Mouse (Mus musculus): ENCODE results near the gene Pdyn. TPM values are rescaled to one million over a fixed set of nuclear protein-coding genes. Genes with fewer than 3 reads are reported as not detected.

The Pdyn gene
- total and polyA plus RNA-seq, 2 experiments = not detected

DNA sequence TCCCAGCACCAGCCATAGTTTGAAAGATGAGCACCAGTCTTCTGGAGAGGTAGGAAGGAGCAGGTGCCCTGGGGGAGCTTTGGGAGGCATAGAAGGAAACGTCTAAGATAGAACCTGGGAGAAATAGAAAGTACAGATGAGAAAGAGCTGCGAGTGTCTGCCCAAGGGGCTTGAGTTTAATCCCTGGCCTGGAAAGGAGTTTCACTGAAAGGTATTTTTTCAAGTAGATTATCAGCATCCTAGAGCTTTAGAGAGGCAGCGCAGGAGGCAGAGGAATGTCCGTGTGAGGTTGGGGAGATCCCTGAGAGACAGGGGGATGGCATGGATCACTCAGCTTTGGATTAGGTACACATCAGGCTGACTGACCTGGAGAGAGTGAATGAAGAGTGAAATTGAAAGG is 27.7 kb downstream of the Pdyn start:
- Histone ChIP-seq H3K4me3 (ENCODE audit: insufficient read depth, low read depth, low read length) (no peak overlapping the region), H3K36me3 (ENCODE audit: control insufficient read depth, insufficient read depth, low read length) (no peaks in the 10 kb centered on the region), H3K4me1 (ENCODE audit: control insufficient read depth, insufficient read depth, low read length) (no peaks in the 10 kb centered on the region), H3K79me2 (ENCODE audit: control insufficient read depth, insufficient read depth, low read length) (no peaks in the 10 kb centered on the region), H3K9ac (ENCODE audit: low read depth, low read length) (no peak overlapping the region), H3K27ac (replicated peaks; ENCODE audit: insufficient read depth, low read depth, low read length) (no peak overlapping the region), H3K27me3 (ENCODE audit: control insufficient read depth, insufficient read depth, low read length) (no peaks in the 10 kb centered on the region)
- DNase-seq (ENCODE audit: extremely low read depth, low read depth, low spot score) = no peak
- TF ChIP-seq POLR2A (IDR thresholded peaks at IDR 0.05; ENCODE audit: extremely low read depth, insufficient read depth, low read length) (no peak), CTCF (IDR thresholded peaks at IDR 0.05; ENCODE audit: low read depth, low read length) (no peak)
- 74% methylated on average over 4 of the region's 4 CpGs for WGBS

DNA sequence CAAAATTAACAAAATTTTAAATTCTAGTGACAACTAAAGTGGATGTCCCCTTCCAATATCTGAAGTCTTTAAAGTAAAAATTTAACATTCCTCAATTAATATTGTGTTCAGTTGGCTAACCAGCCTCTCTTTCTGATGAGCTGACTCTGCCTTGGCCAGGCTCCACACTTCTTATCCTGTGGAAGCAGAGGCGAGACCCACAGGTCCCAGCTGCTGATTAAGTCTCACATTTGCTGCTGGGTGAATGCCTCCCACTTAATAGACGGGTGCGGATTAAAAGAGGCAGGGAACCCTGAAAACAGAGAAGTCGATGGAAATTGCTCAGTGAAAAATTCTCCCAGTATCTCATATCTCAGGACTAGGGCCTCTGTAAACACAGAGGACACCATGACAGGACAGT is 37.2 kb downstream of the Pdyn start:
- H3K27ac ChIP-seq (replicated peaks; ENCODE audit: insufficient read depth, low read depth, low read length) = no peak overlapping the region
- no peak for DNase-seq (ENCODE audit: extremely low read depth, low read depth, low spot score)
- no peaks in the 10 kb centered on the region for H3K4me1 ChIP-seq (ENCODE audit: control insufficient read depth, insufficient read depth, low read length)
- no peak overlapping the region for H3K9ac ChIP-seq (ENCODE audit: low read depth, low read length)
- WGBS = 76% methylated on average over 4 of the region's 4 CpGs
- no peaks in the 10 kb centered on the region for H3K79me2 ChIP-seq (ENCODE audit: control insufficient read depth, insufficient read depth, low read length)
- H3K36me3 ChIP-seq (ENCODE audit: control insufficient read depth, insufficient read depth, low read length) = no peaks in the 10 kb centered on the region
- no peaks in the 10 kb centered on the region for H3K27me3 ChIP-seq (ENCODE audit: control insufficient read depth, insufficient read depth, low read length)
- no peak overlapping the region for H3K4me3 ChIP-seq (ENCODE audit: insufficient read depth, low read depth, low read length)
- TF ChIP-seq CTCF (IDR thresholded peaks at IDR 0.05; ENCODE audit: low read depth, low read length) = no peak
- TF ChIP-seq POLR2A (IDR thresholded peaks at IDR 0.05; ENCODE audit: extremely low read depth, insufficient read depth, low read length) = no peak

DNA sequence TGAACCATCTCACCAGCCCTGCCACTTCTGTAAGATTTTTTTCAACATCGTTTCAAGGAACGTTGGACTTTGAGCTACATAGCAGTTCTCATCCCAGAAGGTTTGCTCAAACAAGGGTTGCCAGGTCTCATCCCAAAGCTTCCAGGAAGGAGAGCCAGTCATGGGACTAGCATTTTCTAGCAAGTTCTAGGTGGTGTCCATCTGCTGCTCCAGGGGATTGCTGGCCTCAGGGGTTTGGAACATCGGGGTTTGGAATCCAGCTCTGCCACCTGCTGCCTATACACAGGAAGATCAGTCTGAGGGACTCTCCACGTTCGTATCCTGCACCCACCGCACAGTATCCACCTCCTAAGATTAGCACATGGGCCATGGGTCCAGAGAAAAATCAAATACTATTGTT is 39.6 kb downstream of the Pdyn start:
- Histone ChIP-seq H3K36me3 (ENCODE audit: control insufficient read depth, insufficient read depth, low read length) (no peaks in the 10 kb centered on the region), H3K27ac (replicated peaks; ENCODE audit: insufficient read depth, low read depth, low read length) (no peak overlapping the region), H3K79me2 (ENCODE audit: control insufficient read depth, insufficient read depth, low read length) (no peaks in the 10 kb centered on the region), H3K4me3 (ENCODE audit: insufficient read depth, low read depth, low read length) (no peak overlapping the region), H3K4me1 (ENCODE audit: control insufficient read depth, insufficient read depth, low read length) (no peaks in the 10 kb centered on the region), H3K9ac (ENCODE audit: low read depth, low read length) (no peak overlapping the region), H3K27me3 (ENCODE audit: control insufficient read depth, insufficient read depth, low read length) (no peaks in the 10 kb centered on the region)
- TF ChIP-seq CTCF (IDR thresholded peaks at IDR 0.05; ENCODE audit: low read depth, low read length) (no peak), POLR2A (IDR thresholded peaks at IDR 0.05; ENCODE audit: extremely low read depth, insufficient read depth, low read length) (no peak)
- no peak for DNase-seq (ENCODE audit: extremely low read depth, low read depth, low spot score)
- 48% methylated on average over 6 of the region's 6 CpGs for WGBS

DNA sequence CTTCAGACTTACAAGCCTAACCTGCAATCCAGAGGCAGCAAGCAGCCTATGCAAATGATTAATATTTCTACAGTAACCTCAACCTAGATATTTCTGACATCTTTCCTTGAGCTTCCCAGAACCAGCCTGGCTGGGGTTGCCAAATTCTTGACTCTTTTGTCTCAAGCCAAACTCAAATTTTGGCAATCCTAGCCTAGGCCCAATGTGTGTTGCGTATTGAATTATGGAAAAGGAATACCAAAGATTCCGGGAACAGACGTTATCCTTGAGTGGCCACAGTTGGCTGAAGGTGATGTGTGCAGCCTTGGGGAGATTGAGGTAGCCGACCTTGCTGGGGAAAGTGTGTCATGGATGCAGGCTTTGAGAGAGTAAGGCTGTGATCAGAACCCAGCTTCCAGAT is 40.8 kb downstream of the Pdyn start:
- no peak for DNase-seq (ENCODE audit: extremely low read depth, low read depth, low spot score)
- H3K27ac ChIP-seq (replicated peaks; ENCODE audit: insufficient read depth, low read depth, low read length) = no peak overlapping the region
- H3K9ac ChIP-seq (ENCODE audit: low read depth, low read length) = no peak overlapping the region
- H3K27me3 ChIP-seq (ENCODE audit: control insufficient read depth, insufficient read depth, low read length) = no peaks in the 10 kb centered on the region
- H3K79me2 ChIP-seq (ENCODE audit: control insufficient read depth, insufficient read depth, low read length) = no peaks in the 10 kb centered on the region
- TF ChIP-seq CTCF (IDR thresholded peaks at IDR 0.05; ENCODE audit: low read depth, low read length) = no peak
- no peak for TF ChIP-seq POLR2A (IDR thresholded peaks at IDR 0.05; ENCODE audit: extremely low read depth, insufficient read depth, low read length)
- WGBS = 86% methylated on average over 4 of the region's 4 CpGs
- H3K36me3 ChIP-seq (ENCODE audit: control insufficient read depth, insufficient read depth, low read length) = no peaks in the 10 kb centered on the region
- no peak overlapping the region for H3K4me3 ChIP-seq (ENCODE audit: insufficient read depth, low read depth, low read length)
- no peaks in the 10 kb centered on the region for H3K4me1 ChIP-seq (ENCODE audit: control insufficient read depth, insufficient read depth, low read length)

DNA sequence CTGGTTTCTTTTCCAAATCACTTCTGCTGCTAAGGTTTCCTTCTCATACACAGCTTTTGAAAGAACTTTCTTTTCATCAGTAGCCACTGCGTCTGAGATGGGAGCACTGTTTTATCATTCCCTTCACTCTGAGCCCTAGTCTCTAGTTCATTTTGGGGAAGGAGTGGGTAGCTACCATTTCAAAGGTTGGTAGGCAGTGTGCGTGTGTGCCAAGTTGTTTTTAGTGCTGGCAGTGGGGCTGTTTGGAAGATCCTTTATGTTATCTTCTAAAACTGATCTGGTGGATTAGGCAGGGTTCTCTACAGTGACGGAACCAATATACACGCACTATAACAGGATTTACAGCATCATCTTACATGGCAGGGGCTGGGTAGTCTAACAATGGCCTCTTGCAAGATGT is 44.6 kb downstream of the Pdyn start:
- H3K4me3 ChIP-seq (ENCODE audit: insufficient read depth, low read depth, low read length) = no peak overlapping the region
- H3K9ac ChIP-seq (ENCODE audit: low read depth, low read length) = no peak overlapping the region
- TF ChIP-seq CTCF (IDR thresholded peaks at IDR 0.05; ENCODE audit: low read depth, low read length) (no peak), POLR2A (IDR thresholded peaks at IDR 0.05; ENCODE audit: extremely low read depth, insufficient read depth, low read length) (no peak)
- no peak overlapping the region for H3K27ac ChIP-seq (replicated peaks; ENCODE audit: insufficient read depth, low read depth, low read length)
- H3K4me1 ChIP-seq (ENCODE audit: control insufficient read depth, insufficient read depth, low read length) = no peaks in the 10 kb centered on the region
- no peak for DNase-seq (ENCODE audit: extremely low read depth, low read depth, low spot score)
- WGBS = 92% methylated on average over 4 of the region's 4 CpGs
- no peaks in the 10 kb centered on the region for H3K79me2 ChIP-seq (ENCODE audit: control insufficient read depth, insufficient read depth, low read length)
- no peaks in the 10 kb centered on the region for H3K36me3 ChIP-seq (ENCODE audit: control insufficient read depth, insufficient read depth, low read length)
- H3K27me3 ChIP-seq (ENCODE audit: control insufficient read depth, insufficient read depth, low read length) = no peaks in the 10 kb centered on the region

DNA sequence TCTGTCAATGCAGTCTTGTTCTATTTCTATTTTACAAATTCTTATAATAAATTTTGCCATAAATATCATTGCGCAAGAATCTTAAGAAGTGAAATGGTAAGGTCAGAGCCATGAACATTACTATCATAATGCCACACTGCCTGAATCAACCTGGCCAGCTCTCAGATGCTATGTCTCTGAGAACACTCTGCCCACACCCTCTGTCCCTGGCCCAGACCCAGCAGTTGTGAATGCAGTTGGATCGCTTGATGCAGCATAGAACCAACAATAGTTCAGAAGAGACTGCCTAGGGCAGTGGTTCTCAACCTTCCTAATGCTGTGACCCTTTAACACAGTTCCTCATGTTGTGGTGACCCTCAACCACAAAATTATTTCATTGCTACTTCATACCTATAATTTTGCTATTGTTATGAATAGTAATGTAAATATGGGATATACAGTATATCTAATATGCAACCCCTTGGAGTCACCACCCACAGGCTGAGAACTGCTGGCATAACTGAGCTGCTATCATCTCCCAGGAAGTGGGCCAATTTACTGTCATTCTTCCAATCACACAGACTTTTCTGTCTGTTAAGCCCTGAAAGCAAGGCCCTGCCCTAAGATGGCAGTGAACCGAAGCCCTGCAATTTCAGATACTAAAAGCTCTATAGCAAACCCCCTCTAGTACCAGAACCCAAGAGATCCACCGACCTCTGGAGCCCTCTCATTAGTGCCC is 45.3 kb downstream of the Pdyn start:
- TF ChIP-seq CTCF (IDR thresholded peaks at IDR 0.05; ENCODE audit: low read depth, low read length) (no peak), POLR2A (IDR thresholded peaks at IDR 0.05; ENCODE audit: extremely low read depth, insufficient read depth, low read length) (no peak)
- H3K4me3 ChIP-seq (ENCODE audit: insufficient read depth, low read depth, low read length) = no peak overlapping the region
- H3K36me3 ChIP-seq (ENCODE audit: control insufficient read depth, insufficient read depth, low read length) = no peaks in the 10 kb centered on the region
- H3K9ac ChIP-seq (ENCODE audit: low read depth, low read length) = no peak overlapping the region
- no peaks in the 10 kb centered on the region for H3K4me1 ChIP-seq (ENCODE audit: control insufficient read depth, insufficient read depth, low read length)
- H3K27ac ChIP-seq (replicated peaks; ENCODE audit: insufficient read depth, low read depth, low read length) = no peak overlapping the region
- DNase-seq (ENCODE audit: extremely low read depth, low read depth, low spot score) = no peak
- H3K79me2 ChIP-seq (ENCODE audit: control insufficient read depth, insufficient read depth, low read length) = no peaks in the 10 kb centered on the region
- H3K27me3 ChIP-seq (ENCODE audit: control insufficient read depth, insufficient read depth, low read length) = no peaks in the 10 kb centered on the region
- WGBS = 88% methylated on average over 4 of the region's 4 CpGs

All from liver, adult 2 months (tissue).